In genomic region chr19:6926559-6927255, GRCm38 (mm10) we compare ENCODE assay signal across 9 mouse cellular contexts. TPM values are rescaled to one million over a fixed set of nuclear protein-coding genes. Genes with fewer than 3 reads are reported as not detected.
DNase-seq lines count a peak whose midpoint lies in the region; ATAC-seq and TF ChIP-seq lines count a peak whose summit lies in the region.
"Had no signal": no experiment of that assay in that cellular context is flagged by ENCODE, and none has a peak within 500 bp of the region (broad histone marks: within the 10 kb centered on the region; RNA-seq: fewer than 3 reads in every experiment).

No protein-coding gene starts in this region.

- no peak overlapping the region for H3K9ac ChIP-seq in forebrain, embryonic 15.5 days (replicated peaks)
- no peak overlapping the region for H3K9ac ChIP-seq in kidney, postnatal 0 days (ENCODE audit: low read depth, low read length)
- no peak overlapping the region for H3K9ac ChIP-seq in midbrain, embryonic 16.5 days (ENCODE audit: low read depth, low read length)

- no peak for TF ChIP-seq CTCF in kidney, postnatal 0 days (IDR thresholded peaks at IDR 0.05; ENCODE audit: low read depth)

- peak; percentile 37 for DNase-seq in ovary, postnatal 36 days (ENCODE audit: low spot score)
- DNase-seq in ovary, adult 18-20 months (ENCODE audit: low spot score): no peak
- no peak for DNase-seq in kidney, postnatal 0 days (ENCODE audit: low spot score)
- no peak for DNase-seq in layer of hippocampus, postnatal 10 days (ENCODE audit: low spot score in 2 of 2)
- DNase-seq in spleen, postnatal 10 days (ENCODE audit: low spot score in 2 of 2): no peak
- DNase-seq in left cerebral cortex, adult 8-10 months (ENCODE audit: low spot score in 2 of 2): no peak

- H3K27ac ChIP-seq in forebrain, embryonic 15.5 days (replicated peaks): no peak overlapping the region
- no peak overlapping the region for H3K27ac ChIP-seq in kidney, postnatal 0 days
- H3K27ac ChIP-seq in midbrain, embryonic 16.5 days (ENCODE audit: low read length): no peak overlapping the region

- H3K36me3 ChIP-seq in forebrain, embryonic 15.5 days: no peaks in the 10 kb centered on the region
- no peaks in the 10 kb centered on the region for H3K36me3 ChIP-seq in kidney, postnatal 0 days (ENCODE audit: insufficient read depth, low read length)
- H3K36me3 ChIP-seq in midbrain, embryonic 16.5 days (ENCODE audit: control insufficient read depth, insufficient read depth, low read length): no peaks in the 10 kb centered on the region

- H3K4me1 ChIP-seq in forebrain, embryonic 15.5 days: peaks cover 25% of the 10 kb centered on the region
- peaks cover 6% of the 10 kb centered on the region; the same call in 1 of the 2 replicates for H3K4me1 ChIP-seq in kidney, postnatal 0 days (replicated peaks; ENCODE audit: insufficient read depth, low read length)
- H3K4me1 ChIP-seq in midbrain, embryonic 16.5 days (ENCODE audit: control insufficient read depth, insufficient read depth, low read length): peaks cover 6% of the 10 kb centered on the region; the same call in 1 of the 2 replicates

- ATAC-seq in forebrain, embryonic 15.5 days (replicated peaks): no peak
- ATAC-seq in kidney, postnatal 0 days (replicated peaks; ENCODE audit: low FRiP score, low read depth): no peak
- no peak for ATAC-seq in midbrain, embryonic 16.5 days

- peaks cover 85% of the 10 kb centered on the region for H3K27me3 ChIP-seq in forebrain, embryonic 15.5 days
- H3K27me3 ChIP-seq in kidney, postnatal 0 days (ENCODE audit: insufficient read depth, low read length): peaks cover 33% of the 10 kb centered on the region
- H3K27me3 ChIP-seq in midbrain, embryonic 16.5 days (ENCODE audit: control insufficient read depth, insufficient read depth, low read depth, low read length): peaks cover 66% of the 10 kb centered on the region

- H3K9me3 ChIP-seq in forebrain, embryonic 15.5 days: no peaks in the 10 kb centered on the region
- H3K9me3 ChIP-seq in kidney, postnatal 0 days (replicated peaks; ENCODE audit: low read length): no peaks in the 10 kb centered on the region
- H3K9me3 ChIP-seq in midbrain, embryonic 16.5 days (replicated peaks; ENCODE audit: control insufficient read depth, low read length, poor library complexity, severe bottlenecking): no peaks in the 10 kb centered on the region

- H3K4me2 ChIP-seq in forebrain, embryonic 15.5 days (replicated peaks): peak overlapping the region; percentile 31
- 0 out of 2 replicates have a peak overlapping the region, but pooled peaks have one; percentile 0 for H3K4me2 ChIP-seq in kidney, postnatal 0 days (ENCODE audit: low read length)
- peak overlapping the region; percentile 41 for H3K4me2 ChIP-seq in midbrain, embryonic 16.5 days (ENCODE audit: low read length)

- WGBS in forebrain, embryonic 15.5 days: 8% methylated on average over 26 of the region's 26 CpGs
- WGBS in kidney, postnatal 0 days: 16% methylated on average over 26 of the region's 26 CpGs
- 10% methylated on average over 26 of the region's 26 CpGs for WGBS in midbrain, embryonic 16.5 days

- H3K4me3 ChIP-seq in forebrain, embryonic 15.5 days: peak overlapping the region; percentile 19
- no peak overlapping the region for H3K4me3 ChIP-seq in kidney, postnatal 0 days (replicated peaks; ENCODE audit: low read depth, low read length)
- peak overlapping the region; percentile 17; the same call in 1 of the 2 replicates for H3K4me3 ChIP-seq in midbrain, embryonic 16.5 days (ENCODE audit: low read depth, low read length)

RNA-seq across cellular contexts. Expression of gene Catsperz, which starts 1.5 kb away (rescaled TPM):
- 0.85 and 0.96 TPM in 2 replicates for polyA plus RNA-seq in forebrain, embryonic 15.5 days (2015; fragmentation: Nextera tagmentation; extraction: Ambion mirVana)
- 3.9 and 4.0 TPM in 2 replicates for polyA plus RNA-seq in kidney, postnatal 0 days (2015; fragmentation: Nextera tagmentation; extraction: Ambion mirVana)
- polyA plus RNA-seq in midbrain, embryonic 16.5 days (2015; fragmentation: Nextera tagmentation; extraction: Ambion mirVana): 0.85 and 1.9 TPM in 2 replicates
- total RNA-seq in layer of hippocampus, postnatal 10 days (2021): 10 to 100 TPM; 10.7 to 11.5 TPM
- 10 to 100 TPM; 15.5 to 18.5 (median 16.6) TPM for total RNA-seq in left cerebral cortex, adult 8-10 months (2022)

RNA-seq across cellular contexts. Expression of gene Esrra, which starts 5.1 kb away (rescaled TPM):
- 20.3 and 21.2 TPM in 2 replicates for polyA plus RNA-seq in forebrain, embryonic 15.5 days (2015; fragmentation: Nextera tagmentation; extraction: Ambion mirVana)
- 22.7 and 23.0 TPM in 2 replicates for polyA plus RNA-seq in kidney, postnatal 0 days (2015; fragmentation: Nextera tagmentation; extraction: Ambion mirVana)
- 13.2 and 13.4 TPM in 2 replicates for polyA plus RNA-seq in midbrain, embryonic 16.5 days (2015; fragmentation: Nextera tagmentation; extraction: Ambion mirVana)
- 10 to 100 TPM; 45.8 to 53.0 TPM for total RNA-seq in layer of hippocampus, postnatal 10 days (2021)
- 10 to 100 TPM; 60.5 to 66.0 (median 63.4) TPM for total RNA-seq in left cerebral cortex, adult 8-10 months (2022)

RNA-seq across cellular contexts. Expression of gene Kcnk4, which starts 7.6 kb away (rescaled TPM):
- 1.4 and 1.8 TPM in 2 replicates for polyA plus RNA-seq in forebrain, embryonic 15.5 days (2015; fragmentation: Nextera tagmentation; extraction: Ambion mirVana)
- 0.46 and 0.69 TPM in 2 replicates for polyA plus RNA-seq in kidney, postnatal 0 days (2015; fragmentation: Nextera tagmentation; extraction: Ambion mirVana)
- 7.7 and 11.7 TPM in 2 replicates for polyA plus RNA-seq in midbrain, embryonic 16.5 days (2015; fragmentation: Nextera tagmentation; extraction: Ambion mirVana)
- 10 to 100 TPM; 25.3 to 27.8 TPM for total RNA-seq in layer of hippocampus, postnatal 10 days (2021)
- total RNA-seq in left cerebral cortex, adult 8-10 months (2022): 10 to 100 TPM; 25.0 to 31.5 (median 25.7) TPM
- polyA plus RNA-seq: large intestine, adult 2 months had no signal

RNA-seq across cellular contexts. Expression of gene Bad, which starts 15.0 kb away (rescaled TPM):
- polyA plus RNA-seq in forebrain, embryonic 15.5 days (2015; fragmentation: Nextera tagmentation; extraction: Ambion mirVana): 83.7 and 83.8 TPM in 2 replicates
- polyA plus RNA-seq in kidney, postnatal 0 days (2015; fragmentation: Nextera tagmentation; extraction: Ambion mirVana): 75.8 and 76.5 TPM in 2 replicates
- 84.7 and 92.5 TPM in 2 replicates for polyA plus RNA-seq in midbrain, embryonic 16.5 days (2015; fragmentation: Nextera tagmentation; extraction: Ambion mirVana)
- 10 to 100 TPM; 34.3 to 37.7 TPM for total RNA-seq in layer of hippocampus, postnatal 10 days (2021)
- total RNA-seq in left cerebral cortex, adult 8-10 months (2022): 10 to 100 TPM; 34.6 to 44.9 (median 37.6) TPM

RNA-seq across cellular contexts. Expression of gene Gpr137, which starts 15.6 kb away (rescaled TPM):
- 48.0 and 48.2 TPM in 2 replicates for polyA plus RNA-seq in forebrain, embryonic 15.5 days (2015; fragmentation: Nextera tagmentation; extraction: Ambion mirVana)
- 32.6 and 33.1 TPM in 2 replicates for polyA plus RNA-seq in kidney, postnatal 0 days (2015; fragmentation: Nextera tagmentation; extraction: Ambion mirVana)
- 68.8 and 69.7 TPM in 2 replicates for polyA plus RNA-seq in midbrain, embryonic 16.5 days (2015; fragmentation: Nextera tagmentation; extraction: Ambion mirVana)
- 10 to 100 TPM; 73.7 to 74.1 TPM for total RNA-seq in layer of hippocampus, postnatal 10 days (2021)
- total RNA-seq in left cerebral cortex, adult 8-10 months (2022): 100 to 1,000 TPM; 101 to 106 (median 104) TPM
